Mouse (Mus musculus) embryonic facial prominence, embryonic 15.5 days (tissue): ENCODE results near the gene Aldh3a2. TPM values are rescaled to one million over a fixed set of nuclear protein-coding genes. Genes with fewer than 3 reads are reported as not detected.
"Not testable (repeated sequence)": the region's sequence is repeated elsewhere in the genome, so short reads cannot be mapped to it uniquely, and the experiment has no call there.

Experiments used
- ATAC-seq: fragments of 200-750 bp; cut with Nextera tagmentation; 2 replicates; pipeline ENCODE4 v1.8.0; 2017; ENCODE audit warnings: low read depth, moderate TSS enrichment; ENCODE audit not compliant: insufficient number of reproducible peaks, low FRiP score, low TSS enrichment
- H3K27ac ChIP-seq: fragments of 300-500 bp; sonication (generic); replicated peaks from 2 replicates; pipeline ENCODE4 v1.5.1; 2015; ENCODE audit warnings: mild to moderate bottlenecking, inconsistent platforms
- H3K27me3 ChIP-seq: fragments of 300-500 bp; sonication (generic); 2 replicates; pipeline ENCODE4 v1.6.1; 2015; ENCODE audit warnings: inconsistent platforms
- H3K36me3 ChIP-seq: fragments of 300-500 bp; sonication (generic); 2 replicates; pipeline ENCODE4 v1.6.1; 2015; ENCODE audit warnings: mild to moderate bottlenecking, inconsistent platforms
- H3K4me1 ChIP-seq: fragments of 300-500 bp; sonication (generic); 2 replicates; pipeline ENCODE4 v1.6.1; 2015; ENCODE audit warnings: inconsistent platforms
- H3K4me2 ChIP-seq: fragments of 300-500 bp; sonication (generic); replicated peaks from 2 replicates; pipeline ENCODE4 v1.6.1; 2015; ENCODE audit warnings: mild to moderate bottlenecking, inconsistent platforms
- H3K4me3 ChIP-seq: fragments of 300-500 bp; sonication (generic); replicated peaks from 2 replicates; pipeline ENCODE4 v1.5.1; 2015; ENCODE audit warnings: mild to moderate bottlenecking, inconsistent platforms
- H3K9ac ChIP-seq: fragments of 300-500 bp; sonication (generic); 2 replicates; pipeline ENCODE4 v1.6.1; 2015; ENCODE audit warnings: inconsistent platforms
- H3K9me3 ChIP-seq: fragments of 300-500 bp; sonication (generic); replicated peaks from 2 replicates; pipeline ENCODE4 v1.6.1; 2016; ENCODE audit warnings: inconsistent platforms
- WGBS: fragments of 180-500 bp; shearing (Covaris S2); methylation state at CpG from one replicate; pipeline ENCODE4 v1.1.7; 2015; 5-methylcytosine and 5-hydroxymethylcytosine counted together
- polyA plus RNA-seq: library from polyadenylated mRNA; unstranded; fragments of >200 nt; fragmentation: Nextera tagmentation; extraction: Ambion mirVana; gene quantifications from 2 replicates; pipeline ENCODE4 v1.2.1, GENCODE M21; 2015

Aldh3a2 gene
- polyA plus RNA-seq, result 30.4 and 32.0 TPM in 2 replicates

GRCm38 (mm10) chr11:61266551-61267533 lies at the start of gene Aldh3a2:
TSS of gene Aldh3a2 (minus strand) at chr11:61267464.
- peak within 1 kb of the TSS; percentile 68 for H3K4me2 ChIP-seq
- under 1% methylated on average over 58 of the region's 58 CpGs for WGBS
- peaks cover 26% of the 10 kb centered on the region for H3K36me3 ChIP-seq
- peaks cover 4% of the 10 kb centered on the region; the same call in 1 of the 2 replicates for H3K4me1 ChIP-seq
- no peaks in the 10 kb centered on the region for H3K9me3 ChIP-seq
- peak within 1 kb of the TSS; percentile 98 for H3K27ac ChIP-seq
- peak within 1 kb of the TSS; percentile 93 for H3K4me3 ChIP-seq
- peak within 1 kb of the TSS; percentile 78 for H3K9ac ChIP-seq
- ATAC-seq, result peak; percentile 99
- no peaks in the 10 kb centered on the region for H3K27me3 ChIP-seq

DNA sequence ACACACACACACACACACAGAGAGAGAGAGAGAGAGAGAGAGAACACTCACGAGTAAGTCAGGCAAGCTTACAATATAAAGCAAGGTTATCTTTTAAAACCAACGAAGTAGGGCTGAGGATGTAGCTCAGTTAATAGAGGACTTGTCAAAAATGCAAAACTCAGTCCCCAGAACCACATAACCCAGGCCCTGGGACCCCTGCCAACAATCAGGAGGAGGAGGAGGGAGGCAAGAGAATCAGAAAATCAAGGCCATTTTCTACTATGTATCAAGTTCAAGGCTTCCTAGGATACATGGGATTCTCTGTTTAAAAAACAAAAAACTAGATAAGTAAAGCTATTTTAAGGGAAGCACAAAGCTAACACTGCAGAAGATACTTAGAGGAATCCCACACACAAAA lies 49.6 kb upstream of the Aldh3a2 start:
- Histone ChIP-seq H3K27me3 (0 out of 2 replicates have a peak, but pooled peaks cover 2% of the 10 kb centered on the region), H3K9me3 (no peaks in the 10 kb centered on the region), H3K4me2 (no peak overlapping the region), H3K4me3 (no peak overlapping the region), H3K9ac (no peak overlapping the region), H3K4me1 (no peaks in the 10 kb centered on the region; the same call in 1 of the 2 replicates), H3K27ac (no peak overlapping the region), H3K36me3 (no peaks in the 10 kb centered on the region)
- no peak for ATAC-seq
- WGBS, result 65% methylated on average over 2 of the region's 2 CpGs

DNA sequence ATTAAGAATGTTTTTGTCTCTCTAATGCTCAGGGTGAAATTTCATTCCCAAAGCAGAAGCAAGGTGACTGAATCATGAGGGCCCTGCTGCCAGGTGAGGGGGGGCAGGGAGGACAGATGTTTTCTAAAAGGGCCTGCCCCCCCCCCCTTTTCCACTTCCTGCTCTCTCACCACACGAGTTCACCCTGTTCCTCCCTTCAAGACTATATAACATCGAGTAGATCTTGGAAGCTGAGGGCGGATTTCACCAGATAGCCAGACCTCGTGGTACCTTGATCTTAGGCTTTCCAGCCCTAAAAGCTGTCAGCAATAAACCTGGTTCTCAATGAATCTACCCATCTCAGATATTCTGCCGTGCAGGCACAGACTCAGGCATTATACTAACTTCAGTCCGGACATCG lies 43.1 kb upstream of the Aldh3a2 start:
- Histone ChIP-seq H3K4me1 (no peaks in the 10 kb centered on the region), H3K4me3 (no peak overlapping the region), H3K27ac (no peak overlapping the region), H3K9me3 (no peaks in the 10 kb centered on the region; the same call in 1 of the 2 replicates), H3K9ac (no peak overlapping the region), H3K27me3 (no peaks in the 10 kb centered on the region), H3K36me3 (no peaks in the 10 kb centered on the region), H3K4me2 (no peak overlapping the region)
- ATAC-seq, result peak; percentile 39; the same call in 1 of the 2 replicates
- 61% methylated on average over 7 of the region's 7 CpGs for WGBS

DNA sequence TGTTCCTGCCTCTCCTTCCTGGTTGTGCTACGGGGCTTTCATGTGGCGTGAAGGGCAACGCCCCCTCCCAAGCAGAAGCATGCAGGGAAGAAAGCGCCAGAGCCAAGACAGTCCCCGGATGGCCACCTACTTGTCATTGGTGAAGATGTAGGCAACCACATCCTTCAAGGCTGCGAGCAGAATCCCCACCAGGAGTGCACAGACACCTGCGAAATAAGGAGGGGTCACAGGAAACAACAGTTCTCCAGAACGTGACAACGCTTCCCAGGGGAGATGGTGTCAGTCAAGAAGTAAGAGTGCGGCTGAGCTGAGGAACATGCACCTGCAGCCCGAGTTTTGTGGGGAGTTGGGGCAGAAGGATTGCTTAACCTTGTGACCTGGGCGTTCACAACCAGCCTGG lies 42.6 kb upstream of the Aldh3a2 start:
- WGBS, result 60% methylated on average over 12 of the region's 12 CpGs
- Histone ChIP-seq H3K27me3 (no peaks in the 10 kb centered on the region), H3K4me2 (no peak overlapping the region), H3K4me3 (no peak overlapping the region), H3K9me3 (no peaks in the 10 kb centered on the region; the same call in 1 of the 2 replicates), H3K36me3 (no peaks in the 10 kb centered on the region), H3K4me1 (no peaks in the 10 kb centered on the region), H3K9ac (no peak overlapping the region), H3K27ac (no peak overlapping the region)
- ATAC-seq, result no peak

GRCm38 (mm10) chr11:61307795-61308194 lies 40.5 kb upstream of the Aldh3a2 start:
- Histone ChIP-seq H3K9me3 (no peaks in the 10 kb centered on the region; the same call in 1 of the 2 replicates), H3K9ac (no peak overlapping the region), H3K4me1 (no peaks in the 10 kb centered on the region), H3K4me3 (no peak overlapping the region), H3K4me2 (no peak overlapping the region), H3K27me3 (no peaks in the 10 kb centered on the region), H3K36me3 (no peaks in the 10 kb centered on the region), H3K27ac (no peak overlapping the region)
- 38% methylated on average over 7 of the region's 7 CpGs for WGBS
- ATAC-seq, result no peak

DNA sequence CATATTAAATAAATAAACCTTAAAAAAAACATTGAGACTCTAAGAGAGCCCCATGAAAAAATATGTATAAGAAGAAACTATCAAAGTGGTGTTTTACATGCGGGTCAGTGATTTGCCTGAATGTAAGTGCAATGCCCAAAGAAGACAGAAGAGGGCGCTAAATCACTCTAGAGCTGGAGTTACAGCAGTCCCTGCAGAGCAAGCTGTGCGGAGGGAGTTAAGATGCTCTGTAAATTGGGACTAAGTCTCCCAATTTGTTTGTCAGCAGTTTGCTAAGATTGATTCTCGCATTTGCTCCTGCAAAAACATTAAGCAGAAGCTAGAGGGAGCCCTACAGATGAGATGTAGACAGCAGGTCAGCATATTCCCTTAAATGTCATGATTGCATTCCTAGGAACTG lies 38.1 kb upstream of the Aldh3a2 start:
- peaks cover 7% of the 10 kb centered on the region for H3K4me1 ChIP-seq
- H3K4me2 ChIP-seq, result no peak overlapping the region
- no peak overlapping the region for H3K27ac ChIP-seq
- no peak overlapping the region for H3K4me3 ChIP-seq
- H3K27me3 ChIP-seq, result no peaks in the 10 kb centered on the region
- no peak for ATAC-seq
- 80% methylated on average over 4 of the region's 4 CpGs for WGBS
- H3K9ac ChIP-seq, result no peak overlapping the region
- no peaks in the 10 kb centered on the region; the same call in 1 of the 2 replicates for H3K9me3 ChIP-seq
- no peaks in the 10 kb centered on the region for H3K36me3 ChIP-seq

GRCm38 (mm10) chr11:61304535-61304934 lies 37.3 kb upstream of the Aldh3a2 start:
- ATAC-seq, H3K4me3 ChIP-seq, H3K27ac ChIP-seq, H3K27me3 ChIP-seq, H3K9ac ChIP-seq, H3K4me1 ChIP-seq, H3K36me3 ChIP-seq, H3K9me3 ChIP-seq, H3K4me2 ChIP-seq: not testable (repeated sequence)
- WGBS, result 91% methylated on average over 6 of the region's 10 CpGs

DNA sequence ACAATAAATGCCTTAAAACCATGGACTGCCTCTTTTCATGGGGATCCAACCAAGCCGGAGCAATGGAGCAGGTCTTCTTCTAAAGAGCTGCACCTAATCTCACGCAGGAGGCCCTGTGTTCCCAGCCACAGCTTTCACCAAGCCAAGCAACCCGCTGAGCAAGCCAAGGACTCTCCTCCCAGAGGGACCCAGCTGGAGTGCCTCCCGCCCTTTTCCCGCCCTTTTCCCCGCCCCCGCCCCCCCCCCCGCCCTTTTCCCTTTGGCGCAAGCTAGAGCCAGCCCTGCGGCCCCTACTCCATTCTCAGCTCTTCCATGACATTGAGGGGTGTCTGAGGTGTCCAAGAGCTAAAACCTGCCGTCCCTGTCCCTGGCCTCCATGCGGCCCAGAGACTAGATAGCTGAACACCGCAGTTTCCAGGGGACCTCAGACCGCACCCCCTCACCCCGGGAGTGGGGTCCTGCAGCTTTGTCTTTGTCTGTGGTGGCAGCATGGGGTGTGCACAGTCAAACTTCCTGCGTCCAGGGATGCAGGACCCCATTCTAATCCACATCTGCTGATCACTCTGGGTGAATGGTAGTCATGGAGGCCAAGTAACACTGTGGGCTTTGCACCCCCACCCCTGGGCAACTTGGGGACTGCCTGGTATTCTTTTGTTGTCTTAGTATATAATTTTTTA lies 33.6 kb upstream of the Aldh3a2 start:
- Histone ChIP-seq H3K4me1 (peaks cover 7% of the 10 kb centered on the region), H3K4me2 (peak overlapping the region; percentile 39), H3K4me3 (peak overlapping the region; percentile 15; the same call in 1 of the 2 replicates), H3K27ac (no peak overlapping the region), H3K36me3 (no peaks in the 10 kb centered on the region), H3K9me3 (no peaks in the 10 kb centered on the region; the same call in 1 of the 2 replicates), H3K9ac (no peak overlapping the region), H3K27me3 (no peaks in the 10 kb centered on the region)
- 30% methylated on average over 10 of the region's 16 CpGs for WGBS
- no peak for ATAC-seq

DNA sequence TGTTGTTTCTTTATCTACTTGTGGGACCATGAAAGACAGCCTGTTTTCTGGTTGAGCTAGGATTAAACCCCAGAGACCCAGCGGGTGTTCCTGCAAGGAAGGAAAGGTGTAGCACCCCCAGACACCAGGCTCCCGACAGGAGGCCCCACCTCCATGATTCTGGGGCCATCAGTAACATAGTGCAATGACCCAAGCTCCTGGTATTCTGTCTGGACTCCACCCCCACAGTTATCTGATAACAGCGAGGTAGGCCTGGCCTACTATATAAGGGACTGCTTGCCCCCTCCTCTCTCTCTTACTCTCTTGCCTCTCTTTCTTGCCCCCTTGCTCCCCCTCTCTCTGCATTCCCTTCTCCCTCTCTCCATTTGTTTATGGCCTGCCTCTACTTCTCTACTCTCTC lies 32.9 kb upstream of the Aldh3a2 start:
- H3K4me2 ChIP-seq, result peak overlapping the region; percentile 39; the same call in 1 of the 2 replicates
- WGBS, result 68% methylated on average over 3 of the region's 3 CpGs

GRCm38 (mm10) chr11:61297901-61298300 lies 30.6 kb upstream of the Aldh3a2 start:
- Histone ChIP-seq H3K9ac (no peak overlapping the region), H3K4me2 (no peak overlapping the region), H3K4me1 (peaks cover 7% of the 10 kb centered on the region), H3K27me3 (no peaks in the 10 kb centered on the region), H3K9me3 (no peaks in the 10 kb centered on the region), H3K36me3 (no peaks in the 10 kb centered on the region), H3K4me3 (no peak overlapping the region), H3K27ac (no peak overlapping the region)
- no peak for ATAC-seq
- 54% methylated on average over 2 of the region's 2 CpGs for WGBS

More for the DNA sequence above, 32.9 kb upstream of the Aldh3a2 start:
- no peaks in the 10 kb centered on the region for H3K27me3 ChIP-seq
- H3K4me3 ChIP-seq, result no peak overlapping the region
- no peak overlapping the region for H3K9ac ChIP-seq
- no peak for ATAC-seq
- no peaks in the 10 kb centered on the region for H3K36me3 ChIP-seq
- no peak overlapping the region for H3K27ac ChIP-seq
- H3K4me1 ChIP-seq, result peaks cover 7% of the 10 kb centered on the region
- no peaks in the 10 kb centered on the region; the same call in 1 of the 2 replicates for H3K9me3 ChIP-seq

- WGBS, result 67% methylated on average over 2 of the region's 2 CpGs
- H3K36me3 ChIP-seq, result no peaks in the 10 kb centered on the region
- H3K27ac ChIP-seq, result no peak overlapping the region
- no peaks in the 10 kb centered on the region for H3K9me3 ChIP-seq
- H3K4me3 ChIP-seq, result no peak overlapping the region
- H3K4me1 ChIP-seq, result peaks cover 7% of the 10 kb centered on the region
- no peak overlapping the region for H3K4me2 ChIP-seq
- H3K27me3 ChIP-seq, result no peaks in the 10 kb centered on the region
- H3K9ac ChIP-seq, result no peak overlapping the region
- no peak for ATAC-seq
These were observed 30.1 kb upstream of the Aldh3a2 start for GRCm38 (mm10) chr11:61297326-61297725.
